Mouse (Mus musculus): ENCODE measurements around the gene Cep135. TPM values are rescaled to one million over a fixed set of nuclear protein-coding genes. Genes with fewer than 3 reads are reported as not detected.

The Cep135 gene
- polyA plus RNA-seq, 1 experiment from 2014 or later = 9.5 TPM

DNA sequence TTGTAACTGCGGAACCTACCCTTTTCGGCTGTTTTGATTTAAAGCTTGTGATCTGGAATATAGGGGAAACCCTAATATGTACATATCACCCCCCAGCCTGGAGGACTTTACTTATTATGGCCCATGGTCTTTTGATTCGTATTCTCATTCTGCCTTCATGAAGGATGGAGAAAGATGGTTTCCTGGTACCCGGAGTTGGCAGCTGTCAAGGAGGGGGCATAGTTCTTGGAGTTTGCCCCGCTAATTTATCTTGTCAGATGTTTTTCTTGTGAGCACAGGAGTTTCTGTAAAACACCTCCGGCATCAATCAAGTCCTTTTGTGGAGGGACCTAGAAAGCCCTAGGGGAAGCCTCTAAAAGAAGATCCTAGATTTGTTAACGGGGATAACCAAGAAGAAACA lies 813 bp downstream of the Cep135 start:
- WGBS = 4% methylated on average over 7 of the region's 7 CpGs
- Histone ChIP-seq H3K4me1 (ENCODE audit: control insufficient read depth, insufficient read depth, low read length) (no peaks in the 10 kb centered on the region), H3K9ac (replicated peaks; ENCODE audit: low read depth, low read length) (peak overlapping the region; percentile 88), H3K9me3 (ENCODE audit: control insufficient read depth, low read depth, low read length) (no peaks in the 10 kb centered on the region), H3K4me3 (ENCODE audit: low read depth, low read length) (peak overlapping the region; percentile 84), H3K27me3 (ENCODE audit: control insufficient read depth, insufficient read depth, low read length) (no peaks in the 10 kb centered on the region), H3K4me2 (replicated peaks; ENCODE audit: low read depth, low read length) (peak overlapping the region; percentile 52), H3K36me3 (ENCODE audit: control insufficient read depth, insufficient read depth, low read length) (peaks cover 17% of the 10 kb centered on the region), H3K27ac (ENCODE audit: low read length) (no peak overlapping the region)
- no peak for ATAC-seq (ENCODE audit: insufficient number of reproducible peaks, insufficient read depth, low FRiP score, low read depth)

DNA sequence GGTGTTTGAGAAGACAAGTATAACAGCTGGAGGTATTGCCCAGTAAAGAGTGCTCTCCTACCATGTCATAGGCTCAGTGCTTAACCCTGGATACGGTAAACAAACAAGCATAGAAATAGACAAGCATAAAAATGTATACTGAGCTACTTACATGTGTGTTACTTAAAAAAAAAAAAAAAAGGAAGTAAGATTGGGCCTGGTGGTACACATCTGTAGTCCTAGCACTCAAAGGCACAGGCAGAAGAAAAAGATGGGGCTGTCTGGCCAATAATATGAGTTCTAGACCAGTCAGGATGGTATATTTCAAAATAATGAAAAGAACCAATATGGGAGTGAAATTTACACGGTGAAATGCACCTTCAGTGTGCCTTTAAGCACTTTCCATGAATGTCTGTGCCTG lies 1.5 kb downstream of the Cep135 start:
- Histone ChIP-seq H3K9me3 (ENCODE audit: control insufficient read depth, low read depth, low read length) (no peaks in the 10 kb centered on the region), H3K27me3 (ENCODE audit: control insufficient read depth, insufficient read depth, low read length) (no peaks in the 10 kb centered on the region), H3K27ac (ENCODE audit: low read length) (no peak overlapping the region), H3K4me1 (ENCODE audit: control insufficient read depth, insufficient read depth, low read length) (no peaks in the 10 kb centered on the region), H3K4me3 (ENCODE audit: low read depth, low read length) (peak overlapping the region; percentile 84; the same call in 1 of the 2 replicates), H3K4me2 (replicated peaks; ENCODE audit: low read depth, low read length) (peak overlapping the region; percentile 52), H3K36me3 (ENCODE audit: control insufficient read depth, insufficient read depth, low read length) (peaks cover 24% of the 10 kb centered on the region), H3K9ac (replicated peaks; ENCODE audit: low read depth, low read length) (no peak overlapping the region)
- WGBS = 77% methylated on average over 2 of the region's 2 CpGs
- no peak for ATAC-seq (ENCODE audit: insufficient number of reproducible peaks, insufficient read depth, low FRiP score, low read depth)

DNA sequence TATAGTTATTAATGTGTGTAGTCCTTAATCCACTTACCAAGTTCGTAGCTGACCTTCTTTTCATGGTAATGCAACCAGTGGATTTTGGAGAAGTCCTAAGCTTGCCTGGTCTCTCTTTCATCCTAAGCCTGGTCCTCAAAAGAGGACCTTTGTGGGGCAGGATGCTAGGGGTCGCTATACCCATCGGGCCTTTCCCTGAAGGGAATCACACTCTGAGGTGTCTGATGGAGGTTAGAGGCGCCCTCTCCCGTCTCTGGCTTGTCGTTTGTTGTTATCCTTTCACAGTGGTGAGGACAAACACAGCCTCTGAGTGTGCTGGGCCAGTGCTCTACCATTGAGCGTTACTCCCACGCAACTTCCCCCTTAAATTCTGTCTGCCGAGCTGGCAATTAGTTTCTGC lies 3.4 kb downstream of the Cep135 start:
- Histone ChIP-seq H3K36me3 (ENCODE audit: control insufficient read depth, insufficient read depth, low read length) (peaks cover 40% of the 10 kb centered on the region), H3K27ac (ENCODE audit: low read length) (no peak overlapping the region), H3K4me1 (ENCODE audit: control insufficient read depth, insufficient read depth, low read length) (no peaks in the 10 kb centered on the region), H3K4me2 (replicated peaks; ENCODE audit: low read depth, low read length) (no peak overlapping the region), H3K4me3 (ENCODE audit: low read depth, low read length) (no peak overlapping the region), H3K27me3 (ENCODE audit: control insufficient read depth, insufficient read depth, low read length) (no peaks in the 10 kb centered on the region), H3K9me3 (ENCODE audit: control insufficient read depth, low read depth, low read length) (no peaks in the 10 kb centered on the region), H3K9ac (replicated peaks; ENCODE audit: low read depth, low read length) (no peak overlapping the region)
- no peak for ATAC-seq (ENCODE audit: insufficient number of reproducible peaks, insufficient read depth, low FRiP score, low read depth)
- 67% methylated on average over 9 of the region's 9 CpGs for whole genome bisulfite sequencing

DNA sequence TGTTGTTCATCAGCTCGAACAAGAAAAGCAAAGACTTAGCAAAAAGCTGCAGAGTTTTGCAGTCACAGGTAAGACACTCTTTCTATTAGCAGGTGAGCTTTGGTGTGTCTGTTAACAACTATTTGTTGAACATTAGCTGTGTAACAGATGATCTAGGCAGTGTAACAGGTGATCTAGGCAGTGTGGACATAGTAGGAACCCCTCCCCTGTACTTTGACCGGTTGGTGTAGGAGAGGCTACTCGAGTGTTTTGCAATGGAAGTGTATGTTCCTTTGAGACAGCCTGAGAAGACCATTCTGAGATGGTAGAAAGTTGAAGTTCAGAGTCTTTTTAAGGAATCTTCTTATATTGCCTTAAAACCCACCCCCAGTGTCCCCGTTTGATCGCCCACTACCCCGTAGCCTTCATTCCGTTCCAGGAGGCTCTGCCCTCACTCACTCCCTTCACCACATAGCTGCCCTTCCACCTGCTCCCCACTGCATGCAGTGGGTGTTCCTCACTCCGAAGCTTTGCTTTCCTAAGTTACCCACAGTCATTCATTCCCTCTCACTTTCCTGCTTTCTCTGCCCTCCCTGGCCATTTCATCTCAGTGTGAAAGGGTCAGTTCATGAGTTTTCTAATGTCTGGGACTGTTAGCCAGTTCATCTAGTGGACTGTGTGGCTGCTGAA lies 21.3 kb downstream of the Cep135 start:
- Histone ChIP-seq H3K36me3 (ENCODE audit: control insufficient read depth, insufficient read depth, low read length) (peaks cover 40% of the 10 kb centered on the region), H3K9ac (replicated peaks; ENCODE audit: low read depth, low read length) (no peak overlapping the region), H3K4me2 (replicated peaks; ENCODE audit: low read depth, low read length) (no peak overlapping the region), H3K4me3 (ENCODE audit: low read depth, low read length) (no peak overlapping the region), H3K4me1 (ENCODE audit: control insufficient read depth, insufficient read depth, low read length) (no peaks in the 10 kb centered on the region), H3K9me3 (ENCODE audit: control insufficient read depth, low read depth, low read length) (no peaks in the 10 kb centered on the region), H3K27me3 (ENCODE audit: control insufficient read depth, insufficient read depth, low read length) (no peaks in the 10 kb centered on the region), H3K27ac (ENCODE audit: low read length) (no peak overlapping the region)
- WGBS = 87% methylated on average over 8 of the region's 8 CpGs
- peak; percentile 65; the same call in 1 of the 2 replicates for ATAC-seq (ENCODE audit: insufficient number of reproducible peaks, insufficient read depth, low FRiP score, low read depth)

DNA sequence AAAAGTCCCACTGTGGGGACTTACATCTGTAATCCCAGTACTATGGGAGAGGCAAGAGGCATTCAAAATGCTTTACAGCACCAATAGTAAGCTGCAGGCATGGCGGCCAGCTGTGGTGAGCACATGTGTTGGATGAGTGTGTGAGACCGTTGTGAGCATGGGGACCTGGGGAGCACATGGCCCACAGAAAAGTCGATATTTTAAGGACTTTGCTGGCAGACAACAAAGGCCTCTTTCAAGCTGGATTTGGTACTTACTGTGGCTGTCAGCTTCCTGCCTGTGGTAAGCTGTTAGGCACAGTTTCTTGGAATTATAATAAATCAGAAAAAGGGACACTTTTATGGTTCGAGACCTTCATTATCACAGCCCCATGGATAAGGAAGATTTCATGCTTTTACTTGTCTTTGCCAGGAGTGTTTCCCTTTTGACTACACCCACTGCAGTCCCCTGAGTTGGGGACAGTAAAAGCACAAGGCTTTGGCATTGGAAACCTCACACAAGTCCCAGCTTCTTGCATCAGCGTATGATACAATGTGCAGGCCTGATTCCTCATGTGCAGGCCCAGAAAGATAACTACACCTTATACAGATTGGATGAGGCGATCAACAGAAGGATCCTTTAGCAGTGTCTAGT lies 24.5 kb downstream of the Cep135 start:
- no peak for ATAC-seq (ENCODE audit: insufficient number of reproducible peaks, insufficient read depth, low FRiP score, low read depth)
- WGBS = 89% methylated on average over 6 of the region's 6 CpGs
- Histone ChIP-seq H3K9ac (replicated peaks; ENCODE audit: low read depth, low read length) (no peak overlapping the region), H3K27ac (ENCODE audit: low read length) (no peak overlapping the region), H3K9me3 (ENCODE audit: control insufficient read depth, low read depth, low read length) (no peaks in the 10 kb centered on the region), H3K4me1 (ENCODE audit: control insufficient read depth, insufficient read depth, low read length) (no peaks in the 10 kb centered on the region), H3K36me3 (ENCODE audit: control insufficient read depth, insufficient read depth, low read length) (peaks cover 47% of the 10 kb centered on the region), H3K27me3 (ENCODE audit: control insufficient read depth, insufficient read depth, low read length) (no peaks in the 10 kb centered on the region), H3K4me3 (ENCODE audit: low read depth, low read length) (no peak overlapping the region), H3K4me2 (replicated peaks; ENCODE audit: low read depth, low read length) (no peak overlapping the region)

DNA sequence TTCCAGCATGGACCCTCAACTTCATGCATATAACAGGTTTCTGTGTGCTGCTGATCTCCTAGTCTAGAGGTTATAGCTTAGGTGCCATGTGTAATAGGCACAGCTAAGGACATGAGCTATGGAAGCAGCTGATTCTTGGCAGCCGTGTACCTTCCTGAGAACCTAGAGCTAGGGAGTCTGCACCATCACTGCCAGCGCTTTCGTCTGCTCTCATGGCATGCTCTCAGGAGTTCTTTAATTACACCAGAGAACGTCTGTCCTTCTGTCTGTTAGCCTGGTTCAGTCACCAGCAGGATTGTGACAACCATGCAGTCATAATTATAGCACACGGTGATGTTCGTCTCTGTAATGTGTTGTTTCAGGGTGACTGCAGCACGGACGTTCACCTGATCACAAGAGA lies 26.8 kb downstream of the Cep135 start:
- ATAC-seq (ENCODE audit: insufficient number of reproducible peaks, insufficient read depth, low FRiP score, low read depth) = no peak
- Histone ChIP-seq H3K27me3 (ENCODE audit: control insufficient read depth, insufficient read depth, low read length) (no peaks in the 10 kb centered on the region), H3K4me3 (ENCODE audit: low read depth, low read length) (no peak overlapping the region), H3K4me1 (ENCODE audit: control insufficient read depth, insufficient read depth, low read length) (no peaks in the 10 kb centered on the region), H3K36me3 (ENCODE audit: control insufficient read depth, insufficient read depth, low read length) (peaks cover 49% of the 10 kb centered on the region), H3K9ac (replicated peaks; ENCODE audit: low read depth, low read length) (no peak overlapping the region), H3K27ac (ENCODE audit: low read length) (no peak overlapping the region), H3K4me2 (replicated peaks; ENCODE audit: low read depth, low read length) (no peak overlapping the region), H3K9me3 (ENCODE audit: control insufficient read depth, low read depth, low read length) (no peaks in the 10 kb centered on the region)
- 92% methylated on average over 8 of the region's 8 CpGs for WGBS

DNA sequence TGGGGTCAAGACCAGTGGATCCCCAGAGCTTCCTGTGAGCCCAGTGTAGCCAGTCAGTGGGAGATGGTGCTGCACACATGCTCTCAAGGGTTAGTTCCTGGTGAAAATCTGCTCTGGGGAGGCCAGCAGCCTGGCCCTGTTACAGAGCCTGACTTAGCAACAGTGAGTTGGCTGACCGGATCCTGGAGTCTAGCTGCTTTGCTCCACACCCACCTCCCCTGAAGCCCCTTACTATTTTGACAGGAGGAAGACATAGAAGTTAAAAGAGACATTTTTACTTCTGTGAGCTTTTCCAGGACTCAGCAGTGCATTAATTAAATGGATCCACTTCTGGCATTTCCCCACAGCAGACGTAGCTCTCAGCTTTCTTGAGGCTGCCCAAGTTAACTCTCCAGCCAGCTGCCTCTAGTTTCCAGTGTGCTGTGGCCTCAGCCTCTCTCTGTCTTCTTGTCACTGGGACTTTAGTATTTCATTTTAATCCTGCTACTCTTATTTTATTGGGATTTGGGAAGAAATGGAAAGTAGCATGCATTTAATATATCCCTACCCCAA lies 27.8 kb downstream of the Cep135 start:
- ATAC-seq (ENCODE audit: insufficient number of reproducible peaks, insufficient read depth, low FRiP score, low read depth) = no peak
- WGBS = 74% methylated on average over 2 of the region's 2 CpGs
- Histone ChIP-seq H3K27ac (ENCODE audit: low read length) (no peak overlapping the region), H3K27me3 (ENCODE audit: control insufficient read depth, insufficient read depth, low read length) (no peaks in the 10 kb centered on the region), H3K4me3 (ENCODE audit: low read depth, low read length) (no peak overlapping the region), H3K36me3 (ENCODE audit: control insufficient read depth, insufficient read depth, low read length) (peaks cover 47% of the 10 kb centered on the region), H3K9me3 (ENCODE audit: control insufficient read depth, low read depth, low read length) (no peaks in the 10 kb centered on the region), H3K9ac (replicated peaks; ENCODE audit: low read depth, low read length) (no peak overlapping the region), H3K4me1 (ENCODE audit: control insufficient read depth, insufficient read depth, low read length) (no peaks in the 10 kb centered on the region), H3K4me2 (replicated peaks; ENCODE audit: low read depth, low read length) (no peak overlapping the region)

DNA sequence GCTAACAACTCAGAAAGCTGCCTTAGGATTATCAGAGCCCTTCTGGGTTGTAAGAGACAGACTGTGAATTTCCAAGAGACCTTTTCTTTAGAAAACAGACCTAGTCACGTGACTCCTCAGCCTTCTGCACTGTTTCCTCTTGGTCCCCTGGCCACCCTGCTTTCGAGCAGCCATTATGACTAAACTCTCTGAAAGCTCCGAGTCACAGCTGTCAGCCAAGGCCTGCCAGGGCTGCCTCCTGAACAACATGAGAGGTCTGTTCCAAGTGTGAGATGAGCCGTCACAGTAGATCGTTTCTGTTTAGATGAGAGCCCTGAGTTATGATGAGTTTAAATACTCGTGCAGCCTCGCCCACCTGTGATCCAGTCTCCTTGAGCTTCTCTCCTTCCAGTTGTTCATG lies 30.3 kb downstream of the Cep135 start:
- no peak overlapping the region for H3K4me3 ChIP-seq (ENCODE audit: low read depth, low read length)
- no peaks in the 10 kb centered on the region for H3K9me3 ChIP-seq (ENCODE audit: control insufficient read depth, low read depth, low read length)
- peaks cover 37% of the 10 kb centered on the region for H3K36me3 ChIP-seq (ENCODE audit: control insufficient read depth, insufficient read depth, low read length)
- H3K9ac ChIP-seq (replicated peaks; ENCODE audit: low read depth, low read length) = no peak overlapping the region
- WGBS = 79% methylated on average over 7 of the region's 7 CpGs
- H3K27me3 ChIP-seq (ENCODE audit: control insufficient read depth, insufficient read depth, low read length) = no peaks in the 10 kb centered on the region
- no peak overlapping the region for H3K4me2 ChIP-seq (replicated peaks; ENCODE audit: low read depth, low read length)
- no peak for ATAC-seq (ENCODE audit: insufficient number of reproducible peaks, insufficient read depth, low FRiP score, low read depth)
- H3K4me1 ChIP-seq (ENCODE audit: control insufficient read depth, insufficient read depth, low read length) = no peaks in the 10 kb centered on the region
- no peak overlapping the region for H3K27ac ChIP-seq (ENCODE audit: low read length)
